ENCODE assay signal across 18 mouse cellular contexts in the genomic region with DNA sequence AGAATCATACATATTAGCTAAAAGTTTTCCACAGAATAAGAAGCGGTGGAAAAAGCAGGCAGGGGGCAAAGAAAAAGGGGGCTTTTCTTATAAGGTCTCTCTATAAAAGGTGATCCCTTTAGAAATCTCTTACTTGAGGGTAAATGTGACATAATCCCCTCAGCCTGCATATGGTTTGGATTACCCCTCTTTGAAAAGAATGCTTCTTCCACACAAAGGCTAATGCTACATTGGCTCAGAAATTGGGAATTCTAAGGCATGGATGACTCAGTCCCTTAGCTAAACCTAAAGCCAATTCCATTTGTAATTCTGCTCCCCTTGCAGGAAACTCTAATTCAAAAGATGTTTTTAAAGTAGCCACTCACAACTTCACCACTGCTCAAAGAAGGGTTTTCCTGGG. TPM values are rescaled to one million over a fixed set of nuclear protein-coding genes. Genes with fewer than 3 reads are reported as not detected.
"Had no signal": no experiment of that assay in that cellular context is flagged by ENCODE, and none has a peak within 500 bp of the region (broad histone marks: within the 10 kb centered on the region; RNA-seq: fewer than 3 reads in every experiment).

No protein-coding gene starts in this region.

- H3K27ac ChIP-seq: layer of hippocampus, adult 2 months; left cerebral cortex, adult 2 months; limb, embryonic 12.5 days; liver, embryonic 12.5 days; macrophage; midbrain, embryonic 13.5 days; neural tube, embryonic 15.5 days; stomach, embryonic 15.5 days had no signal

- H3K4me1 ChIP-seq: limb, embryonic 12.5 days; liver, embryonic 12.5 days; midbrain, embryonic 13.5 days; neural tube, embryonic 15.5 days; stomach, embryonic 15.5 days had no signal

- H3K36me3 ChIP-seq: limb, embryonic 12.5 days; liver, embryonic 12.5 days; midbrain, embryonic 13.5 days; neural tube, embryonic 15.5 days; stomach, embryonic 15.5 days had no signal

- ATAC-seq: liver, embryonic 12.5 days; midbrain, embryonic 13.5 days had no signal

- H3K4me2 ChIP-seq: limb, embryonic 12.5 days; liver, embryonic 12.5 days; lung, embryonic 14.5 days; midbrain, embryonic 13.5 days; neural tube, embryonic 15.5 days; stomach, embryonic 15.5 days had no signal

- H3K9me3 ChIP-seq: limb, embryonic 12.5 days; liver, embryonic 12.5 days; midbrain, embryonic 13.5 days; neural tube, embryonic 15.5 days; stomach, embryonic 15.5 days had no signal

- DNase-seq: kidney, adult 11 months; kidney, postnatal 10 days; kidney, postnatal 4 days; lung, embryonic 14.5 days; lung, postnatal 10 days; right cerebral cortex, adult 18-20 months; right cerebral cortex, postnatal 4 days; spleen, adult 18-20 months; thymus, postnatal 36 days had no signal

- H3K27me3 ChIP-seq: limb, embryonic 12.5 days; liver, embryonic 12.5 days; midbrain, embryonic 13.5 days; neural tube, embryonic 15.5 days; stomach, embryonic 15.5 days had no signal

- H3K4me3 ChIP-seq: layer of hippocampus, adult 2 months; left cerebral cortex, adult 2 months; limb, embryonic 12.5 days; liver, embryonic 12.5 days; midbrain, embryonic 13.5 days; myocyte; neural tube, embryonic 15.5 days; stomach, embryonic 15.5 days had no signal

- H3K9ac ChIP-seq: limb, embryonic 12.5 days; liver, embryonic 12.5 days; lung, embryonic 14.5 days; midbrain, embryonic 13.5 days; neural tube, embryonic 15.5 days; stomach, embryonic 15.5 days had no signal

RNA-seq across cellular contexts. Expression of a gene that starts 37.5 kb away (rescaled TPM):
- polyA plus RNA-seq: macrophage had no signal
